Mouse (Mus musculus) megakaryocyte, embryonic 14.5 days (primary cell): ENCODE results near the gene Atp10b. TPM values are rescaled to one million over a fixed set of nuclear protein-coding genes. Genes with fewer than 3 reads are reported as not detected.

ENCODE experiments used
- H3K27me3 ChIP-seq: replicated peaks from 2 replicates; pipeline ENCODE3; 2012; ENCODE audit warnings: inconsistent platforms
- H3K36me3 ChIP-seq: replicated peaks from 2 replicates; pipeline ENCODE3; 2012; ENCODE audit warnings: low read length, inconsistent platforms, mixed read lengths
- H3K4me1 ChIP-seq: 2 replicates; pipeline ENCODE4 v1.6.1; 2012; ENCODE audit warnings: inconsistent platforms
- H3K4me3 ChIP-seq: replicated peaks from 2 replicates; pipeline ENCODE3; 2012; ENCODE audit warnings: moderate library complexity, mild to moderate bottlenecking, inconsistent platforms
- H3K9me3 ChIP-seq: 2 replicates; pipeline ENCODE4 v1.6.1; 2012; ENCODE audit warnings: inconsistent platforms
- FLI1 ChIP-seq: IDR thresholded peaks from 2 replicates; pipeline ENCODE4 v1.6.1; 2012; ENCODE audit warnings: low read length, inconsistent platforms, mixed read lengths
- GATA1 ChIP-seq: IDR thresholded peaks from 3 replicates; pipeline ENCODE4 v1.6.1; 2012; ENCODE audit warnings: mixed read lengths, low read length, inconsistent platforms, borderline replicate concordance
- polyA plus RNA-seq: library from polyadenylated mRNA; stranded (reverse); fragments of >175 nt; gene quantifications from 2 replicates; pipeline ENCODE4 v1.2.3, GENCODE M21; 2012; ENCODE audit warnings: low replicate concordance; ENCODE audit not compliant: insufficient read depth

Gene Atp10b
- polyA plus RNA-seq, 1 experiment: not detected

DNA sequence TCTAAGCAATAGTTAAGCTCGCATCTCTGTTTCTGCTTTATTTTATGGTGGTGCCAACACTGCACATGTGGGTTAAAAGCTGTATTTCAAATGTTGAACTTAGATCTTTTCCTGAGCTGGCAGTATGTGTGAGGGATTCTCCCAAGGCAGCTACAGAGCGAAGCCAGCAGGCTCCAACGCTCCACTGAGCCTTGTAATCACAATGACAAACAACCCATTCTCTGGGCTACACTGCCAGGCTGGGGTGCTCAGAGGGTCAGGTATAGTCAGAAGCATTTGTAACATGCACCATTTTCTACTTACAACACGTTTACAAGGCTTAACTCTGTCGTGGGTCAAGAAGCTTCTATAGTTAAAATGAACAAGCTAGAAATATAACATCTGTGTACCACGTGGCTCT, 103.4 kb downstream of the Atp10b start:
- TF ChIP-seq FLI1 (no peak), GATA1 (no peak)
- Histone ChIP-seq H3K27me3 (no peaks in the 10 kb centered on the region), H3K36me3 (no peaks in the 10 kb centered on the region), H3K4me1 (no peaks in the 10 kb centered on the region), H3K9me3 (no peaks in the 10 kb centered on the region), H3K4me3 (no peak overlapping the region)

DNA sequence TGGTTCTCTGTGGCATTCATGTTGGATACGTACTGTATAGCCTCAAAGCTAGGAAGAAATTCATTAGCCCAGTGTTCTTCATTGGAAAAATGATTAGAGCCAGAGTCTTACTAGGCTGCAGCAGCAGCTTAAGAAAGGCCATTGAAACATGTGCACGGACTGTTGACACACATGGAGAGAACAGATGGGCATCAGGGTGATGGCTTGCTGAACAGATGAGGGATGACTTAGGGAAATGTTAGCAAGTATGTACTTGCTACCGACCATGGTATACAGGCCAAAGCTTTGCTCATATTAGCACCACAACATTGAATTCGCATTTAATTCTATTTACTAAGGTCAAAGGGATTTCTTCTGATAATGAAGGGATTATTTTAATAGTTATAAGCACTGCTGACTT, 105.6 kb downstream of the Atp10b start:
- Histone ChIP-seq H3K36me3 (no peaks in the 10 kb centered on the region), H3K4me1 (no peaks in the 10 kb centered on the region), H3K27me3 (no peaks in the 10 kb centered on the region), H3K9me3 (no peaks in the 10 kb centered on the region), H3K4me3 (no peak overlapping the region)
- TF ChIP-seq GATA1 (no peak), FLI1 (no peak)

DNA sequence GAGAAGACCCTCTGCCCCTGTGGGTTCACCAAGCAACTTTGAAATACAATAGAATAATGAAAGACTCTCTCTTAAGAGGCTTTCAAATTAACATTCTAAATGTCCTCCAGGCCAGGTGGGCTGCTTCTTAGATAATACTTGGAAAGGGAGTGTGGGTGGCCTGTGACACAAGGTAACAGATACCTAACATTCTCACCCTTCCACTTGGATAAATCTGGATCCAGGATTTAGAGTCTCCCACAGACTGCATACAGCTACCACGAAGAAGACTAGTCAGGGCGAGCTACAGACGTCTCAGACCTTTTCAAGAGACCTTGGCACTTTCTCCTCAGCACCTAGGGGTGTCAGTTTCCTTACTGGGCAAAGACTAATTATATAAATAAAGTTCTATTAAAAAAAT, 107.6 kb downstream of the Atp10b start:
- TF ChIP-seq GATA1 (no peak), FLI1 (no peak)
- H3K9me3 ChIP-seq: no peaks in the 10 kb centered on the region
- H3K4me1 ChIP-seq: no peaks in the 10 kb centered on the region
- H3K4me3 ChIP-seq: no peak overlapping the region
- H3K36me3 ChIP-seq: no peaks in the 10 kb centered on the region
- H3K27me3 ChIP-seq: no peaks in the 10 kb centered on the region

DNA sequence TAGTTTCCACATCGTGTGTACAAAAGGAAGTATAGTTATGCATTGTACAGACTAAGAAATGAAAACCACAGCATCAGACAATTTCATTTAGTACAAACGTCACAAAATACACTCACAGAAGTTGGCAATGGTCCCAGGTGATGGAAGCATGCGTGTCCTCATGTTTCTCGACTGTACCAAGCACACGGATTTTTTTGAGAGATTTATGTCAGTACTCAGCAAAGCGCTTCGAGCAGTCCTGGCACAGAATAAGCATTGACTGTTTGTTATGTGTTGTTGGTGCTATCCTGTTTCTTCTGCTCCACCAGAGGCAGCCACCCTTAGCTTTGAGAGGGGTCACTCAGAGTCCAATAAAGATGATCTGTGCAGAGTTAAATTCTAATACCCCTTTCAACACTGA, 108.1 kb downstream of the Atp10b start:
- Histone ChIP-seq H3K27me3 (no peaks in the 10 kb centered on the region), H3K4me3 (no peak overlapping the region), H3K9me3 (no peaks in the 10 kb centered on the region), H3K4me1 (no peaks in the 10 kb centered on the region), H3K36me3 (no peaks in the 10 kb centered on the region)
- TF ChIP-seq GATA1 (no peak), FLI1 (no peak)

DNA sequence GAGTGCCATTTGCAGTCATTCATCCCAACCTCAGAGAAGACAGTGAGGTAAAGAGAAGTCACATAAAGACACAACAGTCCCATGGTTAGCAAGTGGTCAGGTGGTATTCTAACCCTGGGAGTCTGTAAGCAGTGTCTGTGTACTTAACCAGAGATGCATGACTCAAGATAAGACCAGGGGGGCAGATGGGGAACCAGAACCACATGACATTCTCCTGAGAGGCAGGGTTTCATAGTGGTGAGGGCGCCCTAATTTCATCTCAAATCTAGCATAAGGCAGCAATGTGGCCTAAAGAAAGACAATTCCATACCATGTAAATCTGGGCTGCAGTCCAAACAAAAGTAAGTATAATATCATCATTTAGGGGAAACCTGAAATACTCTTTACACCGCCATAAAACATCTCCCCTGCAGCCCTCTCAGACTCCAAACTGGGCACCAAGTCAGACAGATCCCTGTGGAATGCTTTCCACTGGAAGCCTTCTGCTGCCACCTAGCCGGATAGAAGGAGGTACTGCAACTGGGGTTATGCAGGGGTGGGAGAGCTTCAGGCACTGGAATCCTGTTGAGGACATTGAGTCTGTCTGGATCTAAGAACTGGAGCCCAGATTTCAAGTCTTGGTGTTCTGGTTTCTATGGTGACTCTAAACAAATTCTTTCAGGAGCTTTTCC, 114.0 kb downstream of the Atp10b start:
- Histone ChIP-seq H3K4me3 (no peak overlapping the region), H3K9me3 (no peaks in the 10 kb centered on the region), H3K36me3 (no peaks in the 10 kb centered on the region), H3K27me3 (no peaks in the 10 kb centered on the region), H3K4me1 (no peaks in the 10 kb centered on the region)
- TF ChIP-seq GATA1: no peak
- TF ChIP-seq FLI1: no peak

DNA sequence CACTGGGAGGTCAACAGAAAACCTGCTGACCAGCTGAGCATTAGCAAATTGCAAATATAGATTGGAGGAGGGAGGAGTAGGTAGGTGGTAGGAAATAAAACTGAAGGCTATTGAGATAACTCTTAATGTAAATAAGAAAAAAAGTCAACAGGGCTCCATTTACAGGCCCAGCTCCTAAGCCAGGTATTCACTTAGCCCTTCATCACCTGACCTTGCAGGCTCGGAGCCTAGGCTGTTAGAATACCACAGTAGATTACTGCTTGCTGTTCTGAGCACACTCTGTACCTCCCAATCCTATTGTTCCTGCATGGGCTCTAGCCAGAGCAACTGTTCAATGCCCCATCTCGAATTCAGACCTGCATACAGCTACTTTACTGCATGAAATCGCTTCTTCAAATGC, 117.8 kb downstream of the Atp10b start:
- no peaks in the 10 kb centered on the region for H3K27me3 ChIP-seq
- TF ChIP-seq FLI1 (no peak), GATA1 (no peak)
- no peaks in the 10 kb centered on the region for H3K36me3 ChIP-seq
- H3K4me1 ChIP-seq: no peaks in the 10 kb centered on the region
- H3K9me3 ChIP-seq: no peaks in the 10 kb centered on the region
- H3K4me3 ChIP-seq: no peak overlapping the region

DNA sequence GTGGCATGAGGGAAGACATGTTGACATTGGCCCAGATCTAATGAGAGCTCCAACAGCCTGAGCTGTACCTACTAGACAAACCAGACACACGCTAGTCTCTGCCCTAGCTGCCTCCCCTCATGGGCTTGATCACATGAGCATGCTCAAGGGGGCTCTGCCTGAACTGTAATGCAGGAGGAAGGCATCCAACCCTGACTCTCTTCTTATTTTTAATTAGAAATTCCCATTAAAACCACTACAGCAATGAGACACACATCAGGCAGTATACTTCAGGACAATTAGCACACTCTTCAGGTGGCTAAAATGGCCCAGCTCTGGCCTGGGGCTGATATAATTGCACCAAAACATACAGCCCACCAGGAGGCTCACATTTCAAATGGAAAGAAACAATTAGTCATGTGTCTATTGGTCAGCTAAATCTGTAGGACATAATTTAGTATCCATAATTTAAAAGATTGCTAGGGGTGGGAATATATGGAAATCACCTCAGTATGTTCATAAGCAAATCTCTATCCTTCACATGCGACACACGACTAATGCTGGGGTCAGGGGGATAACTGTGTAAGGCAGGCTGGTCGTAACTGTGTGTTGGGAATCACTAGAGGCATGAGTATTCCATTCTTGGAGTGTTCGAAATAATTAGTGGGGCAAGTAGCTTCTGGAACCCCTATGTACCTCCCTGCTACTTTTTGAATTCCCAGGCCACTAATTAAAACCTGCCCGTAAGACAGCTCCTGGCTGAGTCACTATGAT, 120.0 kb downstream of the Atp10b start:
- Histone ChIP-seq H3K9me3 (no peaks in the 10 kb centered on the region), H3K36me3 (no peaks in the 10 kb centered on the region), H3K4me3 (no peak overlapping the region), H3K4me1 (no peaks in the 10 kb centered on the region), H3K27me3 (no peaks in the 10 kb centered on the region)
- TF ChIP-seq GATA1 (no peak), FLI1 (no peak)

DNA sequence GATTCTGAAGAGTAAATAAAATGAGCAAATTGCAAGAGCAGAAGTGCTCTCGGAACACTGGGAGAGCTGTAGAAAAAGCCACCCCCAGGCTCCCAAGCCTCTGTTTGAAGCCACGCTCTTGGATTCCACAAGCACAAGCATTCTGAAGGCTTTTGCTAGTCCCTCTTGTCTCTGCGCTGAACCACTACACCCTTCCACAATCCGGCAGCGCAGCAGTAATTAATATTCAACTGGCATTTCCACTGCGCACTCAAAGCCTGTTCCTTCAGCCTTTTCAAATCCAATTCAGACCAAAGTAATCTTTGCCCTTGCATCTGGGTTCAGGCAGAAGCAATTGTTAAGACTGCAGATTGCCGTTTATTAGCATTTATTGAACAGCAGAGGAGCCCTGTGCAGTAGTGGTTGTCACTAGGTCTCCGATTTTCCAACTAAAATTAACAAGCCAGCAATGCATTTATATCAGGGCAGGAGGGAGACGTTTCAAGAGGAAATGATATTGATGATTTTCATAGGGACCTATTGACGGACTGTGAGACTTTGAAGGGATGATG, 120.7 kb downstream of the Atp10b start:
- H3K9me3 ChIP-seq: no peaks in the 10 kb centered on the region
- no peak overlapping the region for H3K4me3 ChIP-seq
- H3K36me3 ChIP-seq: no peaks in the 10 kb centered on the region
- no peaks in the 10 kb centered on the region for H3K27me3 ChIP-seq
- TF ChIP-seq GATA1: no peak
- TF ChIP-seq FLI1: no peak
- H3K4me1 ChIP-seq: no peaks in the 10 kb centered on the region

DNA sequence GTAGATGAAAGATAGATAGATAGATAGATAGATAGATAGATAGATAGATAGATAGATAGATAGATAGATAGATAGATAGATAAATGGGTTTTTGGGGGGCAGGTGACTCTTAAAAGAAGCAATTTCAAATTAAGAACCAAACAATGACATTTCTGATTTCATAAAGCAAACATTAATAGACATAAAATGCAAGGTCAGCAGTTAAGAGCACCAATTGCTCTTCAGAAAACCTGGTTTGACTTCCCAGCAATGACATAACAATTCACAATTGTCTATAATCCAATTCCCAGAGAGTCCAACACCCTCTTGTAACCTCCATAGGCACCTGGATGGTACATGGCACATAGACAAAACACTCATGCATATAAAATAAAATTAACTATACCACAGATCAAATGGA, 124.2 kb downstream of the Atp10b start:
- H3K36me3 ChIP-seq: no peaks in the 10 kb centered on the region
- H3K27me3 ChIP-seq: no peaks in the 10 kb centered on the region
- TF ChIP-seq GATA1 (no peak), FLI1 (no peak)
- H3K9me3 ChIP-seq: no peaks in the 10 kb centered on the region
- H3K4me3 ChIP-seq: no peak overlapping the region
- no peaks in the 10 kb centered on the region for H3K4me1 ChIP-seq

DNA sequence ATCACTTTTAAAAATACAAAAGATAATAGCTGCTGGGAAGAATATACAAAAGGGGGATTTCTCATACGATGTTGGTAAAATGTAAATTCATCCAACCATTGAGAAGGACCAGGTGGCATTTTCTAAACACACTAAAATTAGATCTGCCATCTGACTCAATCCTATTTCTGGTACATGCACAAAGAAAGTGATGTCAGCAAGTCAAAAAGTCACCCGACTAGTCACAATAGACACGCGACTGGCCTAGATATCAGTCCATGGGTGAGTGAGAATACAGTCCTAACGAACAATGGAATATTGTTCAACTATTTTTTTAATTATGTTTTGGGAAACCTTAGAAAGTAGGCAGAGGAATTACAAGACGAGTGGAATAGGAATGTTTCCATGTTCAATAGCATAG, 147.9 kb downstream of the Atp10b start:
- Histone ChIP-seq H3K9me3 (no peaks in the 10 kb centered on the region), H3K36me3 (no peaks in the 10 kb centered on the region), H3K4me1 (no peaks in the 10 kb centered on the region), H3K27me3 (no peaks in the 10 kb centered on the region), H3K4me3 (no peak overlapping the region)
- TF ChIP-seq FLI1 (no peak), GATA1 (no peak)

DNA sequence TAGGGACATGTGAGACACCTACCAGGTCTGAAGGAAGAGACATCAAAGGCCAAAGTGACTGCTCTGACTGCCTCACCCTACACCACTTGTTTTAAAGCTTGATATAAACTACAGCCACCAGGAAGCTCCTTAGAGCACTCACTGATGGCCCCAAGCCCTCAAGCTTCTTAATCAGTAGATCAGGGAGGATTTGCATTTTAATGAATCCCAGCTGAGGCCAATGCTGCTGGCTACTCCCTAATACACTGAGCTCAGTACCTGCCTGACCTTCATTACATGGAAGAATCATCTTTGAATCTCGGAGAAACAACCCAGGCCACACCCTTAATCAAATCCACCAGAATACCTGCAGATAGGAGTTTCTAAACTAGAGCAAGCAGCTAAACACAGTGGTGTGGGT, 161.3 kb downstream of the Atp10b start:
- Histone ChIP-seq H3K36me3 (no peaks in the 10 kb centered on the region), H3K4me3 (no peak overlapping the region), H3K9me3 (no peaks in the 10 kb centered on the region), H3K27me3 (no peaks in the 10 kb centered on the region), H3K4me1 (no peaks in the 10 kb centered on the region)
- TF ChIP-seq GATA1: no peak
- no peak for TF ChIP-seq FLI1

Other genes with a start within 250 kb of the Atp10b start
- gene Gm9972, start 114.1 kb upstream of the Atp10b start, polyA plus RNA-seq: not detected in 2 replicates